Mouse (Mus musculus) erythroblast, embryonic 14.5 days (primary cell): ENCODE measurements around the gene Itfg2.

Experiments used
- GATA1 ChIP-seq: IDR thresholded peaks from 2 replicates; pipeline ENCODE4 v1.6.1; 2012; ENCODE audit warnings: low read length, inconsistent platforms, mixed read lengths
- TAL1 ChIP-seq: IDR thresholded peaks from 3 replicates; pipeline ENCODE4 v1.6.1; 2012; ENCODE audit warnings: low read length, inconsistent platforms, mixed read lengths

- TF ChIP-seq TAL1 (no peak), GATA1 (no peak)
These were observed 62.8 kb downstream of the Itfg2 start for GRCm38 (mm10) chr6:128361901-128362300.
